ENCODE assay signal across 18 mouse cellular contexts in the genomic region with DNA sequence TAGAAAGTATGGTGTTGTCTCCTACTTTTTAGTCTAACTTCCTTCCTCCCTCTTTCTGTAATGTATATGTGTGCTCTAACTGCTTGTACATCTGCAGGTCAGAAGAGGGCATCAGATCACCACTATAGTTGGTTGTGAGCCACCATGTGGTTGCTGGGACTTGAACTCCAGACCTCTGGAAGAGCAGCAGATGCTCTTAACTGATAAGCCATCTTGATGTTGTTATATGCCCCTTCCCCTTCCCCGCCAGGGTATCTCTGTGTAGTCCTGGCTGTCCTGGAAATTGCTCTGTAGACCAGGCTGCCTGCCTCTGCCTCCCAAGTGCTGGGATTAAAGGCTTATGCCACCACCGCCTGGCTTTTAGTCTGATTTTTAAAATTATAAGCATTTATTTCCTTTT. TPM values are rescaled to one million over a fixed set of nuclear protein-coding genes. Genes with fewer than 3 reads are reported as not detected.
DNase-seq lines count a peak whose midpoint lies in the region; ATAC-seq and TF ChIP-seq lines count a peak whose summit lies in the region.
"Had no signal": no experiment of that assay in that cellular context is flagged by ENCODE, and none has a peak within 500 bp of the region (broad histone marks: within the 10 kb centered on the region; RNA-seq: fewer than 3 reads in every experiment).

No protein-coding gene starts in this region.

- peaks cover 19% of the 10 kb centered on the region for H3K79me2 ChIP-seq in MEL (ENCODE audit: control insufficient read depth, insufficient read depth, low read length, poor library complexity)

- H3K4me1 ChIP-seq in forebrain, postnatal 0 days (ENCODE audit: insufficient read depth): no peaks in the 10 kb centered on the region
- H3K4me1 ChIP-seq in forebrain, embryonic 13.5 days: peaks cover 15% of the 10 kb centered on the region
- peaks cover 4% of the 10 kb centered on the region for H3K4me1 ChIP-seq in midbrain, embryonic 11.5 days (ENCODE audit: control insufficient read depth, insufficient read depth, low read length)
- peaks cover 20% of the 10 kb centered on the region for H3K4me1 ChIP-seq in midbrain, embryonic 15.5 days
- H3K4me1 ChIP-seq in MEL (ENCODE audit: control insufficient read depth in 1 of 2, insufficient read depth in 2 of 2, low read length in 2 of 2): peaks cover 2 to 3% of the 10 kb centered on the region in 2 experiments; a peak in 2 of 4 replicates
- no peaks in the 10 kb centered on the region for H3K4me1 ChIP-seq in stomach, postnatal 0 days (replicated peaks; ENCODE audit: control insufficient read depth, insufficient read depth)
- peaks cover 2% of the 10 kb centered on the region; the same call in 1 of the 2 replicates for H3K4me1 ChIP-seq in hindbrain, postnatal 0 days (ENCODE audit: insufficient read depth, low read length)

- TF ChIP-seq RAD21 in MEL (IDR thresholded peaks at IDR 0.05; ENCODE audit: low read depth, low read length): peak; percentile 71

- no peak for ATAC-seq in forebrain, postnatal 0 days
- ATAC-seq in forebrain, embryonic 13.5 days: no peak
- ATAC-seq in midbrain, embryonic 11.5 days (ENCODE audit: low FRiP score): no peak
- no peak for ATAC-seq in midbrain, embryonic 15.5 days (replicated peaks)
- no peak for ATAC-seq in stomach, postnatal 0 days (ENCODE audit: low FRiP score, low TSS enrichment)
- ATAC-seq in hindbrain, postnatal 0 days: no peak
- ATAC-seq: lung, postnatal 0 days had no signal

- no peak overlapping the region for H3K27ac ChIP-seq in forebrain, postnatal 0 days (ENCODE audit: low read depth, low read length)
- H3K27ac ChIP-seq in forebrain, embryonic 13.5 days: no peak overlapping the region
- H3K27ac ChIP-seq in midbrain, embryonic 11.5 days (ENCODE audit: low read depth, low read length): no peak overlapping the region
- H3K27ac ChIP-seq in midbrain, embryonic 15.5 days: no peak overlapping the region
- H3K27ac ChIP-seq in MEL (ENCODE audit: control insufficient read depth, low read depth, low read length): no peak overlapping the region
- no peak overlapping the region for H3K27ac ChIP-seq in stomach, postnatal 0 days (replicated peaks)
- H3K27ac ChIP-seq in hindbrain, postnatal 0 days: no peak overlapping the region
- H3K27ac ChIP-seq: liver, embryonic 13.5 days had no signal

- no peaks in the 10 kb centered on the region for H3K9me3 ChIP-seq in forebrain, postnatal 0 days (ENCODE audit: low read length)
- no peaks in the 10 kb centered on the region for H3K9me3 ChIP-seq in forebrain, embryonic 13.5 days (replicated peaks)
- H3K9me3 ChIP-seq in midbrain, embryonic 11.5 days (ENCODE audit: control insufficient read depth, low read length): no peaks in the 10 kb centered on the region
- H3K9me3 ChIP-seq in midbrain, embryonic 15.5 days: no peaks in the 10 kb centered on the region
- no peaks in the 10 kb centered on the region for H3K9me3 ChIP-seq in MEL (replicated peaks; ENCODE audit: insufficient read depth, low read length)
- H3K9me3 ChIP-seq in stomach, postnatal 0 days (ENCODE audit: control insufficient read depth, low read length): no peaks in the 10 kb centered on the region
- H3K9me3 ChIP-seq in hindbrain, postnatal 0 days (ENCODE audit: low read length): no peaks in the 10 kb centered on the region
- H3K9me3 ChIP-seq: heart, embryonic 10.5 days; liver, embryonic 13.5 days; neural tube, embryonic 13.5 days had no signal

- TF ChIP-seq CTCF in forebrain, postnatal 0 days (IDR thresholded peaks at IDR 0.05; ENCODE audit: low read depth): peak; percentile 14; the same call in 1 of the 2 replicates
- peak; percentile 39 to 71 (median 44) for TF ChIP-seq CTCF in MEL (IDR thresholded peaks at IDR 0.05 in 2 of 3, conservative IDR thresholded peaks at IDR 0.05 in 1 of 3; ENCODE audit: control insufficient read depth in 1 of 3, insufficient read depth in 1 of 3, low read depth in 2 of 3, low read length in 3 of 3, poor library complexity in 1 of 3, severe bottlenecking in 1 of 3)
- peak; percentile 44 for TF ChIP-seq CTCF in stomach, postnatal 0 days (IDR thresholded peaks at IDR 0.05; ENCODE audit: low read depth)
- no peak for TF ChIP-seq CTCF in hindbrain, postnatal 0 days (IDR thresholded peaks at IDR 0.05; ENCODE audit: low read depth)

- no peak overlapping the region for H3K4me3 ChIP-seq in forebrain, postnatal 0 days (ENCODE audit: low read depth, low read length)
- H3K4me3 ChIP-seq in forebrain, embryonic 13.5 days: no peak overlapping the region
- H3K4me3 ChIP-seq in midbrain, embryonic 11.5 days (ENCODE audit: low read depth, low read length): no peak overlapping the region
- H3K4me3 ChIP-seq in midbrain, embryonic 15.5 days: no peak overlapping the region
- H3K4me3 ChIP-seq in MEL (ENCODE audit: control insufficient read depth in 1 of 2, insufficient read depth in 1 of 2, low read depth in 2 of 2, low read length in 2 of 2): no peak overlapping the region
- no peak overlapping the region for H3K4me3 ChIP-seq in stomach, postnatal 0 days (ENCODE audit: low read depth, low read length)
- H3K4me3 ChIP-seq in hindbrain, postnatal 0 days (ENCODE audit: low read length): no peak overlapping the region

- no peak for DNase-seq in forebrain, postnatal 0 days
- peak; percentile 77 for DNase-seq in midbrain, embryonic 11.5 days (ENCODE audit: low spot score, missing footprints)
- DNase-seq in MEL (ENCODE audit: low read depth, low spot score): peak; percentile 64
- DNase-seq in stomach, postnatal 0 days (ENCODE audit: low spot score): no peak
- DNase-seq in hindbrain, postnatal 0 days (ENCODE audit: low spot score): no peak
- DNase-seq: adrenal gland, adult 2 months; gastrocnemius, postnatal 36 days; heart, postnatal 14 days; kidney, adult 9 months; left cerebral cortex, postnatal 4 days; liver, embryonic 13.5 days; right cerebral cortex, postnatal 14 days; thymus, postnatal 25 days had no signal

- H3K27me3 ChIP-seq in forebrain, postnatal 0 days (ENCODE audit: insufficient read depth, low read length): no peaks in the 10 kb centered on the region
- H3K27me3 ChIP-seq in forebrain, embryonic 13.5 days: no peaks in the 10 kb centered on the region
- H3K27me3 ChIP-seq in midbrain, embryonic 11.5 days (ENCODE audit: control insufficient read depth, insufficient read depth, low read length): no peaks in the 10 kb centered on the region; the same call in 1 of the 2 replicates
- no peaks in the 10 kb centered on the region for H3K27me3 ChIP-seq in midbrain, embryonic 15.5 days (replicated peaks)
- H3K27me3 ChIP-seq in MEL (ENCODE audit: control insufficient read depth in 1 of 2, insufficient read depth in 2 of 2, low read length in 2 of 2): no peaks in the 10 kb centered on the region
- H3K27me3 ChIP-seq in stomach, postnatal 0 days (ENCODE audit: control insufficient read depth, insufficient read depth, low read length): no peaks in the 10 kb centered on the region
- no peaks in the 10 kb centered on the region for H3K27me3 ChIP-seq in hindbrain, postnatal 0 days (ENCODE audit: insufficient read depth, low read length)
- H3K27me3 ChIP-seq: liver, embryonic 13.5 days; neural tube, embryonic 13.5 days had no signal

- no peak overlapping the region for H3K9ac ChIP-seq in forebrain, postnatal 0 days
- H3K9ac ChIP-seq in forebrain, embryonic 13.5 days: no peak overlapping the region
- H3K9ac ChIP-seq in midbrain, embryonic 11.5 days (ENCODE audit: low read length): no peak overlapping the region
- H3K9ac ChIP-seq in midbrain, embryonic 15.5 days: no peak overlapping the region
- no peak overlapping the region for H3K9ac ChIP-seq in MEL (ENCODE audit: control insufficient read depth, low read depth, low read length, poor library complexity, severe bottlenecking)
- no peak overlapping the region for H3K9ac ChIP-seq in stomach, postnatal 0 days (ENCODE audit: low read length)
- no peak overlapping the region for H3K9ac ChIP-seq in hindbrain, postnatal 0 days (replicated peaks; ENCODE audit: low read length)

- 96% methylated on average over 2 of the region's 2 CpGs for WGBS in forebrain, postnatal 0 days
- 95% methylated on average over 2 of the region's 2 CpGs for whole genome bisulfite sequencing in forebrain, embryonic 13.5 days
- 92% methylated on average over 2 of the region's 2 CpGs for WGBS in midbrain, embryonic 11.5 days
- whole genome bisulfite sequencing in midbrain, embryonic 15.5 days: 88% methylated on average over 2 of the region's 2 CpGs
- WGBS in stomach, postnatal 0 days: 83% methylated on average over 2 of the region's 2 CpGs
- 100% methylated on average over 2 of the region's 2 CpGs for WGBS in hindbrain, postnatal 0 days

- no peak for TF ChIP-seq EP300 in MEL (IDR thresholded peaks at IDR 0.05; ENCODE audit: low read depth in 1 of 2, low read length in 2 of 2)
- TF ChIP-seq EP300 in stomach, postnatal 0 days (optimal IDR thresholded peaks at IDR 0.05): no peak

- no peak overlapping the region for H3K4me2 ChIP-seq in forebrain, postnatal 0 days (ENCODE audit: low read depth)
- H3K4me2 ChIP-seq in forebrain, embryonic 13.5 days: no peak overlapping the region
- H3K4me2 ChIP-seq in midbrain, embryonic 11.5 days: no peak overlapping the region
- H3K4me2 ChIP-seq in midbrain, embryonic 15.5 days: no peak overlapping the region
- no peak overlapping the region for H3K4me2 ChIP-seq in stomach, postnatal 0 days (replicated peaks; ENCODE audit: low read depth)
- H3K4me2 ChIP-seq in hindbrain, postnatal 0 days (ENCODE audit: low read depth, low read length): no peak overlapping the region

- no peaks in the 10 kb centered on the region for H3K36me3 ChIP-seq in forebrain, postnatal 0 days (ENCODE audit: insufficient read depth)
- no peaks in the 10 kb centered on the region for H3K36me3 ChIP-seq in forebrain, embryonic 13.5 days (ENCODE audit: poor library complexity, severe bottlenecking)
- no peaks in the 10 kb centered on the region for H3K36me3 ChIP-seq in midbrain, embryonic 11.5 days (ENCODE audit: control insufficient read depth, insufficient read depth, low read length)
- H3K36me3 ChIP-seq in midbrain, embryonic 15.5 days (replicated peaks): no peaks in the 10 kb centered on the region
- H3K36me3 ChIP-seq in MEL (ENCODE audit: control insufficient read depth in 1 of 2, insufficient read depth in 2 of 2, low read length in 2 of 2): peaks cover 0 to 9% of the 10 kb centered on the region in 2 experiments; a peak in 2 of 4 replicates
- no peaks in the 10 kb centered on the region for H3K36me3 ChIP-seq in stomach, postnatal 0 days (ENCODE audit: control insufficient read depth, insufficient read depth, low read length)
- H3K36me3 ChIP-seq in hindbrain, postnatal 0 days (ENCODE audit: insufficient read depth, low read length): no peaks in the 10 kb centered on the region
- H3K36me3 ChIP-seq: liver, embryonic 13.5 days; neural tube, embryonic 13.5 days had no signal

- TF ChIP-seq POLR2A in MEL (IDR thresholded peaks at IDR 0.05; ENCODE audit: control insufficient read depth in 1 of 2, insufficient read depth in 1 of 2, low read depth in 1 of 2, low read length in 2 of 2, poor library complexity in 1 of 2): no peak

RNA-seq across cellular contexts. Expression of a gene that starts 0.9 kb away (rescaled TPM):
- 44.6 and 48.3 TPM in 2 replicates for total RNA-seq in forebrain, postnatal 0 days (2014; rRNA removed)
- 9.0 and 13.6 TPM in 2 replicates for polyA plus RNA-seq in forebrain, postnatal 0 days (2015; fragmentation: Nextera tagmentation; extraction: Ambion mirVana)
- polyA plus RNA-seq in forebrain, embryonic 13.5 days (2015; fragmentation: Nextera tagmentation; extraction: Ambion mirVana): 11.1 and 12.3 TPM in 2 replicates
- 11.3 and 11.8 TPM in 2 replicates for polyA plus RNA-seq in midbrain, embryonic 11.5 days (2014; fragmentation: Nextera tagmentation; extraction: Ambion mirVana)
- polyA plus RNA-seq in midbrain, embryonic 15.5 days (2015; fragmentation: Nextera tagmentation; extraction: Ambion mirVana): 18.0 and 20.6 TPM in 2 replicates
- 14.5 and 17.0 TPM in 2 replicates for total RNA-seq in MEL (2012; rRNA removed)
- 10 to 100 TPM in 1 of 2 experiments, not detected in 1; 16.9 TPM for polyA plus RNA-seq in MEL (2012; ENCODE audit: insufficient read depth in 1 of 2, insufficient read length in 2 of 2, low read depth in 1 of 2, low replicate concordance in 2 of 2, missing spikeins in 1 of 2)
- polyA plus RNA-seq in stomach, postnatal 0 days (2015; fragmentation: Nextera tagmentation; extraction: Ambion mirVana): 51.9 and 54.6 TPM in 2 replicates
- total RNA-seq in hindbrain, postnatal 0 days (2014; rRNA removed): 56.8 and 57.5 TPM in 2 replicates
- 19.6 and 23.1 TPM in 2 replicates for polyA plus RNA-seq in hindbrain, postnatal 0 days (2015; fragmentation: Nextera tagmentation; extraction: Ambion mirVana)

RNA-seq across cellular contexts. Expression of a gene that starts 31.6 kb away (rescaled TPM):
- total RNA-seq in forebrain, postnatal 0 days (2014; rRNA removed): 28.0 and 38.2 TPM in 2 replicates
- polyA plus RNA-seq in forebrain, postnatal 0 days (2015; fragmentation: Nextera tagmentation; extraction: Ambion mirVana): 4.4 and 8.3 TPM in 2 replicates
- 20.5 and 21.1 TPM in 2 replicates for polyA plus RNA-seq in forebrain, embryonic 13.5 days (2015; fragmentation: Nextera tagmentation; extraction: Ambion mirVana)
- 38.6 and 44.5 TPM in 2 replicates for polyA plus RNA-seq in midbrain, embryonic 11.5 days (2014; fragmentation: Nextera tagmentation; extraction: Ambion mirVana)
- 12.3 and 14.2 TPM in 2 replicates for polyA plus RNA-seq in midbrain, embryonic 15.5 days (2015; fragmentation: Nextera tagmentation; extraction: Ambion mirVana)
- total RNA-seq in MEL (2012; rRNA removed): 52.0 and 62.6 TPM in 2 replicates
- 10 to 100 TPM in 1 of 2 experiments, not detected in 1; 83.7 TPM for polyA plus RNA-seq in MEL (2012; ENCODE audit: insufficient read depth in 1 of 2, insufficient read length in 2 of 2, low read depth in 1 of 2, low replicate concordance in 2 of 2, missing spikeins in 1 of 2)
- 10.8 and 14.1 TPM in 2 replicates for polyA plus RNA-seq in stomach, postnatal 0 days (2015; fragmentation: Nextera tagmentation; extraction: Ambion mirVana)
- 74.3 and 78.0 TPM in 2 replicates for total RNA-seq in hindbrain, postnatal 0 days (2014; rRNA removed)
- 11.8 and 12.8 TPM in 2 replicates for polyA plus RNA-seq in hindbrain, postnatal 0 days (2015; fragmentation: Nextera tagmentation; extraction: Ambion mirVana)

Comparison
In these comparisons a context has a peak if more than half of its experiments do, and no peak if none do; other contexts are left out.
1. DNase-seq: peak in midbrain, embryonic 11.5 days (single experiment) and MEL (single experiment); none in forebrain, postnatal 0 days (single experiment), stomach, postnatal 0 days (single experiment) and hindbrain, postnatal 0 days (single experiment).